Mouse (Mus musculus) fibroblast of lung, adult 2 months (primary cell): ENCODE measurements at regions not wholly inside any gene's neighbourhood (a gene's known extent, or its start where the extent isn't known, plus 50 kb on each side); places are given as distances from the start of the nearest gene placed in this dataset.

Experiments used
- DNase-seq: peaks from one replicate; pipeline ENCODE4 v3.0.0-alpha.2; 2011; ENCODE audit warnings: low read depth

- no peak for DNase-seq
Measured at GRCm38 (mm10) chr12:73446148-73446547, 100.0 kb downstream of the Tmem30b start.

DNA sequence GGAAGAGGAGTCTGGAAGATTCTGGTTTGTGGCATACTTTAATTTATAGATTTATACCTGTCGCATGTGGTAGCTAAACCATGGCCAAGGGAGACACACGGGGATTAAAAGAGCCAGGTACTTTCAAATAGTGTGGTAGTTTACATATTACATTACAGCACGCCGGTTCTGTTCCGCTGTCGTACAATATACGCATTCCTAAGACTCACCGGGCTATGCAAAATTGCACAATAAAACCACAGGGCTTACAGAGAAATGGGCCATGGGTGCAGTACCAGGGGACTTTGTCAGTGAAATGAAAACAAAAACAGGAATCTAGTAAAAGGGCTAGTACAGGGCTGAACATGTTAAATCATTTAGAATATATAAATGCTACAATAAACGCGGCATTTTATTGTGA lies 100.6 kb downstream of the Tmem30b start:
- no peak for DNase-seq

- no peak for DNase-seq
Measured at GRCm38 (mm10) chr12:73445128-73445527, 101.1 kb downstream of the Tmem30b start.

DNA sequence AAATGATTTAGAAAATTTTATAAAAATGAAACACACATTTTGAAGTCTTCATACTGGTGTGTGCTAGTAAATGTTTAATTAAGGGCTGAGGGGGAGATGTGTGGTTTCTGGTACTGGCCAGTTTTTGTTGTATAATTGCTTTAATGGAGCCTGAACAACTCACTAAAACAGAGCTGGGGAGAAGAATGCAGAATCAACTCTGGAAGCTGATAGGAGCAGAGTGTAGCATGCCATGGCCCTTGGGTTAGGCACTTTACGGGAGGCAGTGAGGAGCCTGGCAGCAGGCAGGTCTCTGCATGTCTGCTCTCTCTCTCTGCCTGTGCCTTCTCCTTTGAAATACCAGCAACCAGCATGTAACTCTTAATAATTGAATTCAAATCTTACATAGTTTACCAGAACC lies 104.9 kb downstream of the Tmem30b start:
- no peak for DNase-seq

GRCm38 (mm10) chr12:73434684-73435083 lies 111.5 kb downstream of the Tmem30b start:
- DNase-seq: no peak

DNA sequence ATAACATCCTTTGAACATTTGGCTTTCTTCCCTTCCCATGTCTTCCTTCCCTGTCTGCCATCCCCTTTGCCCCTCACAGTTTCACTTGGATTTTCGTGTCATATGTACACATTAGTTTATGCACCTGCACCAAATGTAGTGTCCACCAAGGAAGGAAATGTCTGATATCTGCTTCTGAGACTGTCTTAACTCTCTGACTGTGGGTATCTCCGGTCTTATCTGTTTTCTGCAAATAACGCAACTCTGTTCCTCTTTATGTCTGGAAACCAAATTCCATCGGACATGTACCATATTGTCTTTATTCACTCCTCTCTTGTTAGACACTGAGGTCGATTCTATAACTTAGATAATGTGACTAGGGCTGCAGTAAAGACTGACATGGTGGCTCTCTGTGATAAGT lies 113.6 kb downstream of the Tmem30b start:
- no peak for DNase-seq

GRCm38 (mm10) chr12:73428171-73428570 lies 118.0 kb downstream of the Tmem30b start:
- DNase-seq: no peak

DNA sequence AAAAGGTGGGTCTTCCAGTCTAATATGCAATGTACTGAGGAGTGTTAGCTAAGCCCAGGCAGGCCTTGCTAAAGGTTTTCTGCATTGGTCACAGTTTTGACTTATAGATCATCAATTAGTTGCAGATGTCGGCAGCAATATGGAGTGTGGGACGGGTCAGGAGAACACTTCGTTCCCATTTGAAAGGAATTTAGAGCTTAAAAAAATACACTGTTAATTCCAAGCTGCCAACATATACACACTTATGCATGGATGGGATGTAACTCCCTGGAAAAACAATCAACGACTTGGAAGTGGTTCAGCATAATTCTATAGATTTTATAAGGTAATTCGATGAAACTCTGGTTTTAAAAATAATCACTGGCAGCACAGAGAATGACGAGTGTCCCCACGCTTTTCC lies 121.4 kb downstream of the Tmem30b start:
- DNase-seq: no peak

DNA sequence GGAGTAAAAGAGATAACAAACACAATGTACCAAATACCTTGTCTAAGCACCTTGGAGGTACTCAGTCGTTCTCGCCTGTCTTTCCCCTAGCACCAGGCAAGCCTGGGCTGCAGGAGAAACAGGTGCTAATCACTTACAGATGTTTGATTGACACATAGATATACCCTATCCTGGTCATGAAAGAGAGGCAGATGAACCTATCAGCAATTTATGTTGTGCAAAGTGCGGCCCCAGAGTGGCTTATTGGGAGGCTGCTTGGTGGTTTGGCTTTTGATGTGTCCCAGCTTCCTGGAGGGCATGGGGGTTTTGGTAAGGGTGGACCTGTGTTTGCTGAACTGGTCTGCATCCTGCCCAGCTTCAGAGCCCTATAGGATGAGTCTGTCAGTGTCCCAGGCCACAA lies 129.1 kb downstream of the Tmem30b start:
- DNase-seq: no peak

- DNase-seq: peak; percentile 96
Measured at GRCm38 (mm10) chr12:73416367-73416897, 129.8 kb downstream of the Tmem30b start.

GRCm38 (mm10) chr12:73415856-73416366 lies 129.3 kb downstream of the Slc38a6 start:
- no peak for DNase-seq

DNA sequence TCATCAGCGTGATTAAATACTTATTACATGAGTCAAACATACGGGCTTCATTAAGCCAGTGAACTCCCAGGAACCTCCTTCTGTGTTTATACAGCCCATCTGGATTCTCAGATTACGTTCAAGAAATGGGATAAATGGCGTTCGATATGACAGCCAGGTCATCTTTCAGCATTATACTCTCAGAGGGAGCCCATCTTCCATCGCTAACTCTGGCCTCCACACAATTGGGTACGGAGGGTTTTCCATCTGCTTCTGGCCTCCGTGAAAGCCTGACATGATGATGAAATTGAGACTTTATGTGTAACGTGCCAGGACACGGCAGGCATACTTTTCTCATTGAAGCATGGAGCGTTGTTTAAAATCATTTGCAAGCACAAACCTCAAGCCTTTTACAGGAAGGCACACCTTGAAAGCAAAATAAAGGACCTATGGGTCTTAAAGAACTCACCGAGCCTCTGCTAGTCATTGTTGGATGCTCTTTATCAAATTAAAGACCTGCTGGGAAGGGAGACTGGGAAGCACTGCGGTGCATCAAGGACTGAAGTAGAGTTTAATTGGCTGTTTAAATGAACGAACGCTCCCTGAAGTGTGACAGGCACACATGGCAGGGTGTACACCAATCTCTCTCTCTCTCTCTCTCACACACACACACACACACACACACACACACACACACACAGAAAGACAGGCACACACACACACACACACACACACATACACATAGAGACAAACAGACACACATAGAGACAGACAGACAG lies 127.0 kb downstream of the Slc38a6 start:
- DNase-seq: no peak

DNA sequence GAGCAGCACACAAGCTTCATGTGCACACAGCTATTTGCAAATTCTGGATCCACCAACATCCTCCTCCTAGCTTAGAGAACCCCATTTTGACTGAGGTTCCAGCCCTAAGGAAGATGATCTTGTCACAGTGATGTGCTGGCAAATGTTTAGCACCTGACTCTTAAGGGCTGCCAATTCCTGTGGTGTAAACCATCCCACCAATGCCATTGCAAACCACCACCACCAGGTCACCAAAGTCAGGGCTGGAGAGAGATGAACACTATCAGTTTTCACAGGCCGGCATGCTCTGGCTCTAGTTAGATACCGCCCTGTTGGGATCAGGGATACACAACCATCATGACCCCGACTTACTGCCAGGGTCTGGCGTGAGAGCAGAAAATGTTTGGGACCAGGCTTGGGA lies 125.9 kb downstream of the Slc38a6 start:
- no peak for DNase-seq

DNA sequence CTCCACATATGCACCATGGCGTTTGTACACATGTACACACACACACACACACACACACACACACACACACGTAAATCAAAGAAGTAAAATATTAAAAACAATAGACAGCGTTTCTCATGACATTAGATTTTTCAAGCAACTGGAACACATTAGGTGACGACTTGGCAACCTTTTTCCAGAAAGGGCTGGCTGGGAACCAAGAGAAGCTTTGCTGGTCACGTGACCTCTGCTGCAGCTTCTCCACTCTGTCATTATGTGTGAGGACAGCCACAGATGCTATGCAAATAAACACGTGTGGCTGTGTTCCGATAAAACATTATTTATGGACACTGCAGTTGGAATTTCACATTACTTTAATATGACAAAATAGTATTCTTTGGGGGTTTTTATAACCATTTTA lies 124.3 kb downstream of the Slc38a6 start:
- no peak for DNase-seq

DNA sequence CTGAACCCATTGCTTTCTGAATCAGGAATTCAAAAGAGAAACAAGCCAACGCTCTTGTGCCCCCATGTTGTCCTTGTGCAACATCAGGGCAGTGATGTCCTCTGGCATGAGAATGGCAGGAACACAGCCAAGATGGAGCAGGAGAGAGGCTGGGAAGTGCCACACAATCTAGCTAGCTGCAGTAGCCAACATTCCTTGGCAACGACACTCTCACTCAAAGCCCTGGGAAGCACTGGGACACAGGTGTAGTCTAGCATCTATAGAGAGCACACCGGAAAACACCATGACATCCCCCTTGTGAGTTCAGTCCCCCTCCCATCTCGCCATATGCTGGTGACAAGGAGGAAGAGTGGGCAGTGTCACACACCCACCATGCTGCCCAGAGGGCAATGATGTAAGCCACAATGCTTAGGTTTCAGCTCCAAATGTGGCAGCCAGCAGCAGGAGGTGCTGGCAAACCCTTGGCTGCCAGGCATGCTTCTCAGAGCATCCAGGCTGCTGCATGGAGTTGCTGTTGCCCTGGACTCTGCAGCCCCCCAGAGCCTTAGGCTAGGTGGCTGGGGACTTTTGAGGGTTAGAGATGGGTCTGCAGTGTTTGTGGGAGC lies 123.0 kb downstream of the Slc38a6 start:
- no peak for DNase-seq

GRCm38 (mm10) chr12:73408614-73409013 lies 122.0 kb downstream of the Slc38a6 start:
- DNase-seq: no peak

- no peak for DNase-seq
Measured at GRCm38 (mm10) chr12:73408165-73408564, 121.6 kb downstream of the Slc38a6 start.

DNA sequence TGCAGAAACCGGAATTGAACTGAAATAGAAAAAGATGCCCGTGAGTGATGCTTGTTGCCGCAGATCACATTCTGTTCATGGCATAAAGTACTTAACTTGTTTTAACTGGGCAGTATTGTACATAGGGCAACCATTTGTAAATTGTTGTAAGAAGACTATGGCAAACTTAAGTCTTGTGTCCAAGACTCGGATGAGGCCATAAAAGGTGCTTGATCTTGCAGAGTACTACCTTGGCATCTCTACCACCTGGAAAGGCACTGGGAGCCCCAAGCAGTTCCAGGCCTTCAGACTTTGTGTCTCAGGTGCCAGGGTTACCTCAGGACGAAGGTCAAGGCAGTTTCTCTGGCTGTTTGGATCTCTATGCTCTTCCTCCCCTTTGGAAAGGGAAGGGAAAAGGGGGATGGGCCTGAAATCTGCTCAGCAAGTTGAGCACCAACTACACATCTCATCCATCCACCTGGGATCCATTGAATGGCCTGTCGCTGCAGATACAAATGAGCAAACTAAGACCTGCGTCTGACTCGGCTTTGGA lies 120.0 kb downstream of the Slc38a6 start:
- DNase-seq: no peak

DNA sequence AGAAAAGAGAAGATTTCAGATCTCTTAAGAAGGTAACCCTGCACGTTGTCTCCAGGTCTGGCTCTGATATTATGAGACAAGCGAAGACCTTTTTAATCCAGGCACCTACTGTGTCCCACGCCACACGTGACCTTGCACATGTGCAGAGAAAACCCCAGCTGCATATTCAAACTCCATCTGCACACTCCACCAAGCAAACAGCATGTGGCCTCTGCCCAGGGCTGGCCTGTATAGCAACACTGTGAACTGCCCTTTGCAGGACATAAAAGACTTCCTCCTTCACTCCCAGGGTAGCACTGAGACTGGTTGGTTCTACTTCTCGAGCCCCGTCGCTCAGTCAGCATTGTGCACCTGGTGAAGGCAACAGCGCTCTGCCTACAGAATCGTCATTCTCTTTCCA lies 119.0 kb downstream of the Slc38a6 start:
- DNase-seq: no peak

DNA sequence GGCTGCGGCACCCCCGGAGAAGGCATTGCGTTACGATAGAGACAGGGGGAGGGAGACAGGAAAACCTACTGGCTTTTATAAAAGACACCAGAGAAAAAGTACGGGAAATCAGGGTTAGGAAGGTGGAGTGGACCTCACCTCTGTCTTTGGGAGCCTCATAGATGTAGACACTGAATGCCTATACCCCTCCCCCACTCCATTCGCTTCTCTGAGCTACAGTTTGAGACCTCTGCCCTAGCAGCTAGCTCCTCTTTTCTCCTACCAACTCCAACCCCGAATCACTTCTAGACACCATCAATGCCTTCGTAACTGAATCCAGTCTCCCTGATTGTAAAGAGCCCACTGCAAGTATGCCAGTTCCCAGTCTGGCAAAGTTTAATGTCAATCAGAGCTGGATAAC lies 118.5 kb downstream of the Slc38a6 start:
- no peak for DNase-seq

- DNase-seq: no peak
Measured at GRCm38 (mm10) chr12:73403906-73404474, 117.4 kb downstream of the Slc38a6 start.
